Mouse (Mus musculus): ENCODE measurements around the gene Olfr893. TPM values are rescaled to one million over a fixed set of nuclear protein-coding genes. Genes with fewer than 3 reads are reported as not detected.
"Not testable (repeated sequence)": the region's sequence is repeated elsewhere in the genome, so short reads cannot be mapped to it uniquely, and the experiment has no call there.

Gene Olfr893
- not detected for polyA plus RNA-seq (2017; shearing (Covaris generic))

GRCm38 (mm10) chr9:38208065-38208464, at the start of gene Olfr893:
TSS of gene Olfr893 (plus strand) at chr9:38208365.
- no peak for ATAC-seq

GRCm38 (mm10) chr9:38168341-38168740, 39.8 kb upstream of the Olfr893 start:
- ATAC-seq: not testable (repeated sequence)

- no peak for ATAC-seq
Measured at GRCm38 (mm10) chr9:38180721-38181120, 27.4 kb upstream of the Olfr893 start, which contains the start of gene Olfr891. TSS of gene Olfr891 (minus strand) at chr9:38180821.

- ATAC-seq: no peak
Measured at GRCm38 (mm10) chr9:38217755-38218154, 9.6 kb downstream of the Olfr893 start, which contains the start of gene Olfr894. TSS of gene Olfr894 (plus strand) at chr9:38218055.

DNA sequence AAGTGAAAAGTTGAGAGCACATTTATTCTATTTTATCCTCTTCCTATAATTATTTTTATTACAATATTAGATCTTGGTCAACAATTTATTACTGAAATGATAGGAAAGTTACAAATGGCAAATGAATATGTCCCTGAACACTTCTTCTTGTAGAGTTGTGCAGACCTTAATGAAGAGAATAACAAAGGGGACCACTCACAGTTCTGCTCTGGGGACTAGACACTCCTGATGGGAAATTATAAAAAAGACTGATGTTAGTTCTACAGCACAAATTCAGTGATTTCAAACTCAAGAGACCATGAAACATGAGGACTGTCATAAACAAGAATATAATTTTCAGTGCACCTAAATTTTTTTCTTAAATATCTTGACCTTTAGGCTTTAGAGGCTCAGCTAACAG, 44.3 kb downstream of the Olfr893 start, which contains the start of gene Olfr143:
TSS of gene Olfr143 (plus strand) at position 301 of the 400 bp plus-strand sequence.
- no peak for ATAC-seq

Other genes with a start within 250 kb of the Olfr893 start
- under 1 TPM in 1 of 2 experiments, not detected in 1; 0.16 TPM for gene Olfr881, start 216.5 kb upstream of the Olfr893 start, polyA plus RNA-seq (2017; shearing (Covaris generic))
- not detected for gene Olfr883, start 182.6 kb upstream of the Olfr893 start, polyA plus RNA-seq (2017; shearing (Covaris generic))
- not detected for gene Olfr884, start 161.8 kb upstream of the Olfr893 start, polyA plus RNA-seq (2017; shearing (Covaris generic))
- not detected for gene Olfr885, start 147.0 kb upstream of the Olfr893 start, polyA plus RNA-seq (2017; shearing (Covaris generic))
- not detected for gene Olfr887, start 124.3 kb upstream of the Olfr893 start, polyA plus RNA-seq (2017; shearing (Covaris generic))
- not detected for gene Olfr888, start 100.2 kb upstream of the Olfr893 start, polyA plus RNA-seq (2017; shearing (Covaris generic))
- under 1 TPM in 1 of 2 experiments, not detected in 1; 0.05 TPM for gene Olfr889, start 93.2 kb upstream of the Olfr893 start, polyA plus RNA-seq (2017; shearing (Covaris generic))
- under 1 TPM in 1 of 2 experiments, not detected in 1; 0.17 TPM for gene Olfr890, start 65.8 kb upstream of the Olfr893 start, polyA plus RNA-seq (2017; shearing (Covaris generic))
- gene Olfr891, start 27.5 kb upstream of the Olfr893 start, polyA plus RNA-seq (2017; shearing (Covaris generic)): not detected
- gene Olfr894, start 9.7 kb downstream of the Olfr893 start, polyA plus RNA-seq (2017; shearing (Covaris generic)): not detected
- gene Olfr143, start 44.4 kb downstream of the Olfr893 start, polyA plus RNA-seq (2017; shearing (Covaris generic)): not detected
- gene Olfr895, start 59.5 kb downstream of the Olfr893 start, polyA plus RNA-seq (2017; shearing (Covaris generic)): not detected
- gene Olfr896-ps1, start 82.7 kb downstream of the Olfr893 start, polyA plus RNA-seq (2017; shearing (Covaris generic)): not detected
- not detected for gene Olfr25, start 120.7 kb downstream of the Olfr893 start, polyA plus RNA-seq (2017; shearing (Covaris generic))
- gene Olfr898, start 140.0 kb downstream of the Olfr893 start, polyA plus RNA-seq (2017; shearing (Covaris generic)): not detected
- gene Olfr250, start 158.5 kb downstream of the Olfr893 start, polyA plus RNA-seq (2017; shearing (Covaris generic)): under 1 TPM in 1 of 2 experiments, not detected in 1; 0.19 TPM
- gene Olfr251, start 168.7 kb downstream of the Olfr893 start, polyA plus RNA-seq (2017; shearing (Covaris generic)): not detected
- not detected for gene Olfr147, start 193.3 kb downstream of the Olfr893 start, polyA plus RNA-seq (2017; shearing (Covaris generic))
- under 1 TPM in 1 of 2 experiments, not detected in 1; 0.16 TPM for gene Olfr901, start 221.1 kb downstream of the Olfr893 start, polyA plus RNA-seq (2017; shearing (Covaris generic))
- gene Olfr902, start 239.3 kb downstream of the Olfr893 start, polyA plus RNA-seq (2017; shearing (Covaris generic)): not detected